Mouse (Mus musculus) common myeloid progenitor, adult 5-6 weeks (primary cell): ENCODE measurements around the gene Mphosph9. TPM values are rescaled to one million over a fixed set of nuclear protein-coding genes. Genes with fewer than 3 reads are reported as not detected.

ENCODE experiments used
- ATAC-seq: replicated peaks from 2 replicates; pipeline ENCODE4 v1.8.0; 2016; ENCODE audit warnings: low read depth, mild to moderate bottlenecking, moderate TSS enrichment, inconsistent platforms; ENCODE audit not compliant: poor library complexity, severe bottlenecking
- total RNA-seq: library from RNA; stranded (forward); fragments of 200-1000, 187-1606 nt; gene quantifications from 2 replicates; pipeline ENCODE4 v1.2.3, GENCODE M21; 2017

The Mphosph9 gene
- total RNA-seq, 1 experiment from 2014 or later = 40.4 TPM

DNA sequence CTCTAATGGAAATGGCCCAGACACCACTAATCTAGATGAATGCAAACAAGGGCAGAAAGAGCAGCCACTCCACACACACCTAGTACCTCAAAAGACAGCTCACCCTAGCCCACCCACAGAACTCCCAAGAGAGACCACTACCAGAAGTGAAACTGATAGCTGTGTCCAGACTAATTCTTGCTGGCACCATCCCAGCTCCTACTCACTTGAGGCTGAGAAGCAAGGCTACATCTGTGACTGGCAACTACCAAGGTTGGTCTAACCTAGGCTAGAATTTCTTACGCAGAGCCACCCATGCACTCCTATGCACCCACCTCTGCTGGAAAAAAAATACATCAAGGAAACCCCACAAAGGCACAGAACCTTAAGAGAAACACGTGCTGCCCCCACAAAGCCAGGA lies 22.6 kb upstream of the Mphosph9 start:
- no peak for ATAC-seq

DNA sequence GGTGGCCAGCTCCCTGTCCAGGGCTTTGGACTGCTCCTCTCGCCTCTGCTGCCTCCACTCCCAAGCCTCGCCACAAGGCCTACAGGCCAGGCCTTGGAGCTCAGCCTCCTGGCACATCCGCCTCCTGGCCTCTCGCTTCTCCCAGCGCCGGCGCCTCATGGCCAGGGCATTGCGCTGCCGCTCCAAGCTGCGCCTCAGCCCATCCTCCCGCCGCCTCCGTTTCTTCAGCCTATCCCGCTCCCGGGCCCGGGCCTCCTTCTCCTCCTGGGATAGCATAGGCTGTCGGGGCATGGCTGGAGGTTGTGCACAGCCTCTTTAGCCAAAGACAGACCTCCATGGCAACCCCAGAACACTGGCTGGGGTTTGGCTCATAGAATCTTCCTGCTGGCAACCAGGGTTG lies 21.4 kb upstream of the Mphosph9 start:
- ATAC-seq = no peak

DNA sequence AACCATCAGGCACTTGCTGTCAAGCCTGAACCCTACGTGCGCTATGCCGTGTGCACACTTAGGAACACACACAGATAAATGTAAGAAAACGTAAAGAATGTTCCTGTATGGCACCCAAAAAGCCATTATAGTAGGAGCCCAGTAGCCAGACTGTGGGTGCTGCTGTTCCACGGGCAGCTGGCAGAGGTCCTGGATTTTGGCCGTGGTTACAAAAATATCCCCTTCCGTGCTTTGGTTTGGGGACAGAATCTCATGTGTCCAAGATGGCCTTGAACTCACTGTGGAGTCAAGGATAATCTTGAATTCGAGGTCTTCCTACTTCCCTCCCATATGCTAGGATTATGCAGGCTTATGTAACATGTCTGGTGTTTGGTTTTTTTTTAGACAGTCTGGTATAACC lies 15.1 kb upstream of the Mphosph9 start:
- ATAC-seq = no peak

DNA sequence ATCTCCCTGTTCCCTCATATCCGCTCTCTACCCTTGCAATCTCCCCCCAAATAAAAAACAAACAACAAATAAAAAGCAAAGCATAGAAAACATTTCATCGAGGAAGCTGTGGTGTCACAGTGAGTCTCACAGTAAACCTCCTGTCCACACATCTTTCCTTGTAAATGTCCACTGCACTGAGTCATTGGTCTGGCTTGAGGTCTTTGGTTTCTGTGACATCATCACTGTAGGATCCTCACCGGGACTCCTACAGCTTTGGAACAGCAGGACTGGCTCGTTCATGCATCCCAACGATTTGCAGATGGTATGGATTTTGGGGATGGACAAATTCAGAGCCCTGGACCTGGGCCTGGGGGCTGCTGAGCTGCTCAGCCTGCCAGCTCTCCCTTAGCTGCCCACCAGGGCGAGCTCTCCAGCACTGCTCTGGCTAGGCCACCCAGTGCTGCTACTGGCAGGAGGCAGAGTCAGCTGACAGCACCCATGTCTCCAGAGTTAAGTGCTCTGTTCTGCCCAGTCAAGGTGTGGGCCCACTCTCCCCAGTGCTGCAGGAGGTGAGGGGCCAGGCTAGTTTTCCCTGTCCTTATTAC lies 14.1 kb upstream of the Mphosph9 start:
- ATAC-seq = peak; percentile 50; the same call in 1 of the 2 replicates

DNA sequence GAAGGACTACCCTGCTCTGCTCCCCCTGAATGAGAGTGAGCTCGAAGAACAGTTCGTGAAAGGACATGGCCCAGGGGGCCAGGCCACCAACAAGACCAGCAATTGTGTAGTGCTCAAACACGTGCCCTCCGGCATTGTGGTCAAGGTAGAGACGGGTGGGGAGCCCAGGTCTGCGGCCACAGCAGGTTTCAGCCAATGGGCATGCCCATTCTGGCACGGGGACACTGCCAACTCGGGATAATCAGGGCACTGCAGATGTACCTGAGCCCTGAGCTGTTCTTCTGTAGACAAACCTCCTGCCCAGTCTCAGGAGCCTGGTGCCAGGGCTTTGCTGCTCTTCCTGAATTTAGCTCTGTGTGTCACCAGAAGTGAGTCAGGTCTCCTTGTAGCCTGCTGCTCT lies 11.0 kb upstream of the Mphosph9 start:
- ATAC-seq = no peak

DNA sequence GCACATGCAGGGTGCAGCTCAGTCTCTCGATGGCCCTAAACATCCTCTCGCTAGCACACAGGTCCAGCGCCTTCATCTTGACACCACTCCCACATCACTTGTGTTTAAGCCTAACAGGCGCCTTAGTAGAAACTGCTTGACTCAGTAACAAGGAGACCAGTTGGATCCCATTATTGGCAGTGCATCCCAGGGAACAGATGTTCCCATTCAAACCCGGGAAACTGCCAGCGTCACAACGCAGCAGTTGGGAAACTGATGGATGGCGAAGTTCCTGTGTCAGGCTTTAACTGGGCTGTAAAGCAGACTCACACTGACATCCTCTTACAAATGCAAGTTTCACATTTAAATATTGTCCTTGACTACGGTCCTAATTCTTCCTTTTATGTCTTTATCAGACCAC lies 10.1 kb upstream of the Mphosph9 start:
- ATAC-seq = no peak

DNA sequence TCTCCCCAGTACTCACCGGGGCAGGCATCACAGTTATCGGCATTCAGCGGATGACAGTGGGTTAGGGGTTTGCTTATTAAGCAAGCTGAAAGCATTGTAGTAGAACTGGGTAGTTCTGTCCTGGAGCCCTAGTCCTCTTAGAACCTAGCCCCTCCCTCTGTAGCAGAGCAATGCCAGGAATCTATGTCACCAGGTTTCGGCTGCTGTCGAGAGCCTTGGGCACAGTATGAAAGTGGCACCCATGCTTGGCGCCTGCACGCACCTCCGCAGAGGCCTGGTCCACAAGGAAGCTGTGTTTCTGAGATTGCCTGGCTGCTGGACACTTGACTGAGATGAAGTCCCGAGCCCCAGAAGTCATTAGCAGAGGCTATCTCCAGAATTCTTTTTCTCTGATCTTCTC lies 9.3 kb upstream of the Mphosph9 start:
- ATAC-seq = no peak

DNA sequence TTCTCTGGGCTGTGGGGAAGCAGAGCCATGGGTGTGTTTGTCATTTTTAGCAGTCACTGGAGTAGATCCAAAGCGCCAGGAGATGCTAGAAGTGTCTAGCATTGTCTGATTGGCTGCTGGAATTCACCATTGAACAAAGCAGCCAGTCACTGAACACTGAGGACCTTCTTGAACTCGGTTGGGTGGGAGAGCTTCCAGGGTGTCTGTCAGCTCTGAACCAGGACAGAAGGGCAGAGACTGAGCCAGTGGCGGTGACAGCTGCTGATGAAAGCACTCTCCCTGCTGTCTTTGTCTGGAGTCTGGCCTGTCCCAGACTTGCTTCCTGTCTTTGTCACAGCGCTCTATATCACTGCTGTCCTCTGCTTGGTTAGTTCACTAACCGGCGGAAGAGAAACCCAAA lies 6.6 kb upstream of the Mphosph9 start:
- no peak for ATAC-seq

DNA sequence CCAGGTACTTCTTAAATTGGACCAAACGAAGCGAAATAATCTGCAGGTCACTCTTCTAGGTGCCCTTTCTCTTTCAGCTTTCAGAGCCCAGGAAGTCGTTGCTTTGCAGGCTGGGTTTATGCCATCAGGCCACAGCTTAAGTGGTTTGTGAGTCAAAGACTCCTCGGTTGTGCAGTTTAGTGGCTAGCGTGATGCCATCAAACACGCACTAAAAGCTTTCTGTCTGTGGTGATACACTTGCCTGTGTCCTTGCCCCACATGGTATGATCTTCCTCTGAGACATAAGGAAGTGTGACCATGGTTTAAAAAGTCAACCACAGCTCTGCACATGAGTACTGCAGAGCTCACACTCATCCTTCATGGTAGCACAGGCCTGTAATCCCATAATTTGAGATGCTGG lies 2.3 kb upstream of the Mphosph9 start:
- no peak for ATAC-seq

DNA sequence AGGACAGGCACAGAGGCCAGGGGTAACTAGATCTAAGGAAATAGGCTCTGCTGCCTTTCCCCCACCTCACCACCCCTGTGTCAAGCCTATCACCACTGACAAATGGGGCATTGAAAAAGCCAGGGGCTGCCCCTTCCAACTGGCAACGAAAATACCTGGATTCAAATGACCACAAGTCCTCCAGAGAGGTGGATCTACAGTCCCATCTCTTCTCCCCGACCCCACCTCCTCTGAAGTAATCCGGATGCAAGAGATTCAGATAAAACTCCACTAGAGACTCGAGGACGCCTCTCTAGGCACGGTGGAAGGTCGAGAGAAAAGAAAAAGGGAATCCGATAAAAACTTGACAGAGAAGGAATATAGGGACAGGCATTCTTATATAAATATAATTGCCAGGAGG lies 943 bp downstream of the Mphosph9 start:
- no peak for ATAC-seq

DNA sequence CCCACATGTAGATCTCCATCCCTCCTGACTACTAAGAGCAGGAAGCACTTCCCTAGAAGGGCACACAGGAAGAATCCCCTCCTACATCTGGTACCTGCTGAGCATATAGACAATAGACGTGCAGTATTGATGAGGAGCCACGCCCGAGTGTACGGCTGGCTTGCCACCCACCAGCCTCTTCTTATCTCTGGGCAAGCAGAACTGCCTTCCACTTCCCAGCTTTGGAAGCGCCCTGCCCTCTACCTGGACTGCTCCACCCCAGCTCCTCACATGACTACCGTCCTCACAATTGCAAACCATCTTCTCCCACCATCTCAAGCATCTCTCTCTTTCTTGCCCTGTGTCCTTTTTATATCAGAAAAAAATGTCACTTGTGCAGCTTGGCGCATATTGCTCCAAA lies 10.1 kb downstream of the Mphosph9 start:
- ATAC-seq = no peak

DNA sequence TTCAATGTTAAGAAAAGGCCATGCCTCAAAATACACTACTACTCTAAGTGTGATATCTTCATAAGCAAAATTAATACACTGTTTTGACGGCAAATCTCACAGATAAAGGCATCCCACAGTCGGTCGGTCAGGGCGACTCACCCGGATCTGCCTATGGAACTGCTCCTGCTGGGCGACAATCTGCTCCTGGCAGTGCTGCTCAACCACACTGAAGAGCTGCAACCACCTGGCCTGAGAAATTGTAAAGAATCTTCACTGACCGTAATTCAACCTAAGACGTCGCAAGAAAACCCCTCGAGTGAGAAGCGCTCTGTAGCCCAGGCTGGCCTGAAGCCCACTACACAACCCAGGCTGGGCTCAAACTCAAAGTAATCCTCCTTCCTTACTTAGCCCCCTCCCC lies 11.8 kb downstream of the Mphosph9 start:
- ATAC-seq = no peak

DNA sequence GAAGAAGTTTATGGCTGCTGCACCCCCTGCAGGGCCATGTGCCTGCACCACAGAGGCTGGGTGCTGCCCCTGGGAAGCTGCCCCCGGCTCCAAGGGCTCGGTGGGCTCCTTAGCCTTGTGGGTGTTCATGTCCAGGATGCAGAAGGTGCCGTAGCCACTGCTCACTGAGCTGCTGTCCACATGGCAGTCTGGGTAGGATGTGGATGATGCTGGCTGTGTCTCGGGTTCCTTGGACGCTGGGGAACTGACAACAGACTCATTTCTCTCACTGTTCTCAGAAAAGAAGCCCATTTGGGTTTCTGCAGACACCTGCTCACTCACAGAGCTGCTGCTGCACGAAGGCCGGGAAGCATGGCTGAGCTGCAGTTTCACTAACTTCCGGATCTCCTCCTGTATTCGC lies 12.3 kb downstream of the Mphosph9 start:
- ATAC-seq = no peak

DNA sequence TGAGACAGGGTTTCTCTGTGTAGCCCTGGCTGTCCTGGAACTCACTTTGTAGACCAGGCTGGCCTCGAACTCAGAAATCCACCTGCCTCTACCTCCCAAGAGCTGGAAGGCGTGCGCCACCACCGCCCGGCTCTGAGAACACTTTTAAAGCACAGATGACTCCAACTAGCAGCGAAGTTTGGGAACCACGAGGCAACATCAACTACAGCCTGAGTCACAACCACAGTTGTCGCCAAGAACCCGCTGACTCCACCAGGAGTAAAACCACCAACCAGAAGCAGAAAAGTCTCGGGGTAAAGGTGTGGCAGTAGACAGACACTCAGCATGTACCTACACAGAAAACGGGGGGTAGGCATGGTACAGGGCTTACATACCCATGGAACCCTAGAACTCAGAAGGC lies 17.7 kb downstream of the Mphosph9 start:
- ATAC-seq = no peak

DNA sequence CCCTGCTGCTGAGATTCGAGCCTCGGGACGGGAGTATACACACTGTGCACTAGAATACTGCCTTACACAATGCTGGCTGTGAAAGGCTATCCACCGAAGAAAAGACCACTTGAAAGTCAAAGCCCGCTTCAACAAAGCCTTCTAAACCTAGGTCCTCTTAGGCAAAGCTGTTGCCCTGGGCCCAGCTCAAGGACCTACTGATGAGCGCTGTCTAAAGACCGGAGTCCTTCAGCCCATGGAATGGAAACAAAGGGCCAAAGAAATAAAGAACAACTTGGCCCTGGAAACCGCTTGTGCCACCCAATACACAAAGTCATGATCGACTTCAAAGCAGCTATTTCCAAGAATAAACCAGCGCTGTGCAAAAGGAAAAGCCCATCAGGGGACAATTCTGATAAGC lies 18.6 kb downstream of the Mphosph9 start:
- no peak for ATAC-seq

DNA sequence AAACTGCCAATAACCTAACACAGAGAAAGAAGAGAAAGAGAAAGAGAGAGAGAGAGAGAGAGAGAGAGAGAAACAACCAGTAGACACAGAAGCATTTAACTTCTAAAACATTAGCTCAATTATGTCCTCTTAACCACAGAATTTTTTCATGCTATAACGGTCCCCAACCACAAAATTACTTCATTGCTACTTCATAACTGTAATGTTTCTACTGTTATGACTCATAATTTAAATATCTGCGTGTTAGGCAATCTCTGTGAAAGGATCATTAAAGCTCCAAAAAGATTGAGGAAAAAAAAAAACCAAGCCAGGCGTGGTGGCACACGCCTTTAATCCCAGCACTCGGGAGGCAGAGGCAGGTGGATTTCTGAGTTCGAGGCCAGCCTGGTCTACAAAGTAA lies 24.9 kb downstream of the Mphosph9 start:
- peak; percentile 50; the same call in 1 of the 2 replicates for ATAC-seq

DNA sequence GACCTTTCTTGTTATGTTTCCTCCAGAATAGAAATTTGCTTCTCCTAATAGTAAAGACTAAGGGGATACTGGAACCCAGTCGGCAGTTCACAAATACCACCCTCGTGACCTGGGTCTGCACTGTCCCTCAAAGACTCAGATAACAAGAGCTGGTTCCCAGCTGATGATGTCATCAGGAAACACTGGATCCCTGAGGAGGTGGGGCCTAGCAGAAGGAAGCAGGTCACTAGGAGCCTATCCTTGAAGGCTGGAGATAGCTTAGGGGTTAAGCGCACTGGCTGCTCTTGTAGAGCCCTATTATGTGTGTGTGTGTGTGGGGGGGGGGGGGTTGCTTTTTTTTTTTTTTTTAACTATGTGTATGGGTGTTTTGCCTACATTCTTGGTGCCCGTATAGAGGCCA lies 27.6 kb downstream of the Mphosph9 start:
- ATAC-seq = no peak

DNA sequence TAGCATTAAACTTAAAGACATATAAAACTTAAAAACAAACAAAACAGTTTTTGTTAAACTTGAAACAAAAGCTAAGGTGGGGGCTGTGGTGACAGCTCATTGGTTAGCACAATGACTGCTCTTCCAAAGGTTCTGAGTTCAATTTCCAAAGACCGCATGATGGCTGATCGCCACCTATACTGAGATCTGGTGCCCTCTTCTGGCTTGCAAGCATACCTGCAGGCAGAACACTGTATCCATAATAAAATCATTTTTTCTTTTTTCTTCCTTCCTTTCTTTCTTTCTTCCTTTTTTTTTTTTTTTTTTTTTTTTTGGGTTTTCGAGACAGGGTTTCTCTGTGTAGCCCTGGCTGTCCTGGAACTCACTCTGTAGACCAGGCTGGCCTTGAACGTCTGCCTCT lies 28.5 kb downstream of the Mphosph9 start:
- peak; percentile 56; the same call in 1 of the 2 replicates for ATAC-seq

DNA sequence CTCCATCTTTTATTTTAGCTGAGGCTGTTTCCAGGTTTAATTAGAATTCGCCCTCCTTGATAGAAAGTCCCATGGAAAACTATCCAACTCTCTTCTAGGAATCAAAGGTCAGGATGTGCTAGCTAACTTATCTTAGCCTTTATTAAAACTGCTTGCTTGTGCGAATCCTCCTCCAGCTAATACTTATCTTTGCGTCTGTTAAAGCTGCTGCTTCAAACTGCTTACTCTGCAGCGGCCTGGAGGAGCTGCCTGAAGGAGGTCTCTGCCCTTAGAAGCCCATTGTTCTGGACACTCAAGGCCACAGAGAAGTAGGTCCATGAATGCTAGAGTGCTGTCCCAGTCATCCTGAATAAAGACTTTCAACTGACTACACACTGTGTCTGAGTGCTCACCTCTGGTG lies 31.3 kb downstream of the Mphosph9 start:
- ATAC-seq = no peak

DNA sequence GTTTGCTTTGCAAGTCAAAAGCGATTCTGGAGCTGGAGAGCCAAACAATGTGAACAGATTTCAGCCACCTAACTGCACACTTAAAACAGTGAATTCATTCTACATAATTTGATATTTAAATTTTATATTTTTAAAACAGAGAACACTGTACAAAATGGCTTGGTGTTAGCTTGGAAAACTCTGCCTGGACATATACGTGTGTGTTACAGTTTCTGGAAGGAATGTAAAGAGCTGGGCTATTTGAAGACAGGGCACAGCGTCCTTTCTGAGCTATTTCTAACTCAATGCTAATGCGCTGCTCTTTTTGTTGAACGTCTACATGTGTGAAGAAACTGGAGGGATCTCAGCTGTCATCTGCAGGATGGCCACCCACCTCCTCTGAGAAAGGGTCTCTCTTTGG lies 33.8 kb downstream of the Mphosph9 start:
- ATAC-seq = no peak

DNA sequence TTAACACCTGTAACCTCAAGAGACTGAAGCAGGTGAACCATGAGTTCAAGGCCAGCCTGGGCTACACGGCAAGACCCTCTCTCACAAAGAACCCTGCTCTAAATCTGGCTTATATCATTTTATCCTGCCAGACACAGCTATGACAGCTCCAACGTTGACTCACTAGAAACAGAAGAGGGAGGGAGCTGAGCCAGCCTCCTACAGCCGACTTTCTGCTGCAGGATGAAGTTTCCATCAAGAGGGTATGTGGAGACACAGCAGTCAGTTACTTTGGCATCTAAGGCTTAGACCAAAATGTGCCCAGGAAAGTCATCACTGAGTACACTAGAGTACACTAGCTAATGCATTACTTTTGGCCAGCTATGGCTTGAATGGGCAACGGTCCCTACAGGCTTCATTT lies 37.6 kb downstream of the Mphosph9 start:
- no peak for ATAC-seq

DNA sequence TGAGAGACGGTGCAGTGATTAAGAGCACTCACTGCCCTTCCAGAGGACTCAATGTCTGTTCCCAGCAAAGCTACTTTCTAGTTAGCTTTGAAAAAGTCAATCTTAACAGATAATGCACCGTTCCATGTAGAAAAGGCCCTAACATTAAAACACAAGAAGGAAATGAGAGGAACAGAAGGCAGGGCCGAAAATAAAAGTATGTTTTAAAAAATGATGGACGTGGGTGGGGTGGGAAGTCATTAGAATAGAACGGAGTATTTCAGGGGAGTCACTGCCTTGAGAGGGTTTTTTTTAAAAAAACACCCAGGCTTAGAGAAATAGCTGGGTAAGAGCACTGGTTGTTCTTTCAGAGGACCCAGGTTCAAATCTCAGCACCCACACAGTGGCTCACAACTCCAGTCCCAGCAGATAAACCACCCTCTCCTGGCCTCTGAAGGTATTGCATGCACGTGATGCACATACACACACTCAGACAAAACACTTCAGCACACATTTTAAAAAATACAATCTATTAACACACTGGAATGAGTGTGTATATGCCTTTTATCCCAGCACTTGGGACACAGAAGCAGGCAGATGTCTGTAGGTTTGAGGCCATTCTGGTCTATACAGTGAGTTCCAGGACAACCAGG lies 40.0 kb downstream of the Mphosph9 start:
- ATAC-seq = no peak
